Mouse (Mus musculus) cerebellum, adult (tissue): ENCODE results near the gene Slc24a2.
A peak's percentile ranks its signal among the peaks of the same experiment; 100 is the strongest.

Experiments used
- ATAC-seq: cut with Nextera tagmentation; 2 replicates; pipeline ENCODE4 v1.9.2; 2017; ENCODE audit warnings: mild to moderate bottlenecking, moderate library complexity, mixed read lengths; ENCODE audit not compliant: insufficient number of reproducible peaks, low FRiP score, low TSS enrichment

The Slc24a2 gene

GRCm38 (mm10) chr4:87126756-87127155 lies 103.5 kb downstream of the Slc24a2 start:
- ATAC-seq = no peak

GRCm38 (mm10) chr4:87119758-87120157 lies 110.5 kb downstream of the Slc24a2 start:
- ATAC-seq = no peak

DNA sequence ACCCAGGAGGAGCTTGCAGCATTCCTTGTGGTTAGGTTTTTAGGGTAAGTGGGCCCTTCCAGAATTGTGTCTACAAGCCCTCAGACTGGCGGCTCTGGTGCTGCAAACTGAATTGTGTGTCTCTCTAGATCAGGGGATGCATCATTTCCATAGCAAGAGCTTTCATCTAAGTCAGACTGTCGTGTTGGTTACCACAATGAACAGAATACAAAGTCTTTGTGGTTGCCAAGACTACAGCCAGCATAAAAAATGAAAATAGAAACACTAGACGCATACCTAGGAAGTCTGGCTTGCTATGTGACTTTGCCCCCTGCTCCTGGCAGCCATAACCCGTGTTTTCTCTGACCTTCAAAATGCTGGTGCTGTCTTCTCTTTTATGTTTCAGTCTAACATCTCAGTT lies 114.6 kb downstream of the Slc24a2 start:
- no peak for ATAC-seq

- ATAC-seq = no peak
Measured at GRCm38 (mm10) chr4:87109331-87110059, 120.8 kb downstream of the Slc24a2 start.

GRCm38 (mm10) chr4:87100936-87101335 lies 129.3 kb downstream of the Slc24a2 start:
- ATAC-seq = no peak

DNA sequence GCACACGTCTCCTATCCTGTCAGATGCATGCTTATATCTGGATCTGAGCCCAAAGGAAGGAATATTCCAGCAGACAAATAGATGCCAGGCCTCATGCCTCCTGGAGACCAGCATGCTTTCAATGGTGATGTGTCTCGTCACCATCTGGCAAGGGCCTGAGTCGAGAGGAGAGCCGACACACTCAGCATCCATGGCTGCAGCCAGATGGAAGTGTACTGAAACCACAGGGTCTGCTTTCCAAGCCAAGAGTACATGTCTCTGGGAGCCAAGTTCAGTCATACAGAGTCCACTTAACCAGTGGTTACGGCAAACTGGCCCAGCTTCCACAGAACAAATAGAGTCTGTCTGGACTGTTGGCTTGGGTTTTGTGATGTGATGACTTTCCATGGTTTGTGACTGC lies 134.1 kb downstream of the Slc24a2 start:
- ATAC-seq = 0 out of 2 replicates have a peak, but pooled peaks have one; percentile 45

- ATAC-seq = no peak
Measured at GRCm38 (mm10) chr4:87093612-87094011, 136.7 kb downstream of the Slc24a2 start.

GRCm38 (mm10) chr4:87090841-87091240 lies 139.4 kb downstream of the Slc24a2 start:
- no peak for ATAC-seq

DNA sequence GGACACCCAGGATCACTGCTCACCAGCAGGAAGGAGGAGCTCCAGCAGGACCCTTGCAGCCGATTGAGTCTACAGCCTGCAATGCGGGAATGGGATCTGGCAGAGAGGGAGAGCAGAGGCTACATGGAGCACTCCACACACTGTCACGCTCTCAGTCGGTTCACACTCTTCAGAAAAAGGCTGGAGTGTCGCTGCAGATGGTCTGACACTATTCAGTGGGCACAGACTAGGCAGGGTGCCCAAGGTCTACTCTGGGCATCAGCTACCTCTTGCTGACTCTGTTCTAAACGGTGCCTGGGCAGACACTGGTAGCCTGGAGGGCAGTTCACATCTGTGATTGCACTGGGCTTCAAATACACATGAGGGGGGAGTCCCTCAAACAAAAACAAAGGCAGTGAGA lies 141.6 kb downstream of the Slc24a2 start:
- ATAC-seq = no peak

DNA sequence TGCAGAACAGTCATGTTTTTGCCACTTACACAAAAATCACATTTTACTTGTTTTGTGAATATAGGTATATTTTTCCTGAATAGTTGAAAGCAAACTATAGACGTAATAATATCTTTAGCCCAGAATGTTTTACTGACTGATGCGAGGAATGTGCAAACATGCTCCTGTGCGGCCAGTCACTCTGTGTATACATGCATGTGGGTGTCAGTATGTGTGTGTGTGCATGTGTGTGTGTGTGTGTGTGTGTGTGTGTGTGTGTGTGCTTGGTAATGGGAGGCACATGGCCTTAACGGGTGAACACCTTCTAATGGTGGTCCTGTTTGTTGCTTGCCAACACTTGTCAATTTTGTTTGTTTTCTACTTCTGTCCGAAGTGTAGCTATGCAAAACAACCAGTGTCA lies 142.7 kb downstream of the Slc24a2 start:
- no peak for ATAC-seq

DNA sequence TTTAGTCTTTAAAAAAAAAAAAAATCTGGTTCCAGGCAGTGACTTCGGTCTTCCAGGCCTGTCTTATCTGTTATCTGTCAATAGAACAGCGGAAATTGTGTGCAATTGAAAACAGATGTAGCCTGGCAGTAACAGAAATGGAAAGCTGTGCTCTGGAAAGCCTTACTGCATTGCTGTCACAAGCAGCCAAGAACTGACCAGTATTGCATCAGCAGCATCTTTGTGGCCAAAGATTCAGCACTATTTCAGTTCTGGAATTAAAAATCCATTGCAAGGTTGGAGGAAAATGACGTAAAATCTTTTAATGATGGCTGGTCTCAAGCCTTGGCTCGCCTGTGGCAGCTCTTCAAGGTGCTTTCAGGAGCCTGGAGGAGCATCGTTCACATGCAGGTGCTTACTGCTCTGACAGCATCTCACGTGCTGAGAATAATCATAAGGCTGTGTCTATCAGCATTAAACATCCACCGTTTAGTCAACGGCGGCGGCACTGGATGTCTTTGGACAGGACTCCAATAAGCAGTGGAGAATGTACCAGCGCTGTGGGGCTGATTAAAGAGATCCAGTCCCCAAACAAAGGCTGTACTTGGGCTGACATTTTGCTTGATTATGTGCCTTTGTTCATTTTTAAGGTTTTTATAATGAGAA lies 143.2 kb downstream of the Slc24a2 start:
- no peak for ATAC-seq

GRCm38 (mm10) chr4:87081321-87081720 lies 149.0 kb downstream of the Slc24a2 start:
- ATAC-seq = no peak

GRCm38 (mm10) chr4:87079305-87079704 lies 151.0 kb downstream of the Slc24a2 start:
- ATAC-seq = no peak

DNA sequence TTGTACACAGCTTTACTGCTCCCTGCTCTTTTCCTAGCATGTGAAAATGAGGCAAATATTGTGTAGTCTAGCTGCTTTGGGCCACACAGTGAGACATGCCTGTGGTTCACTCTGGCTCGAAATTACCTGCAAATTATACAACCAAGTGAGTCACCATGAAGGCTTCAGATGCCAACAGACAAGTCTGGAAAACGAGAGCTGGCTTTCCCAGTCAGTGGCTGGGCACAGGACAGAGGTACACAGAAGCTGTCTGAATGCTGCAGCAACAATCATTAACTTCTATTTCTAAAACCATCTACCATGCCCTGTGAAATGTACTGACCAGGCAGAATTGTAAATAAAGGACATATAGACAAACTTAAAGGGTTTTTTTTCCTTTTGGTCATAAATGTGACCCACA lies 151.6 kb downstream of the Slc24a2 start:
- ATAC-seq = no peak

GRCm38 (mm10) chr4:87075761-87076160 lies 154.5 kb downstream of the Slc24a2 start:
- no peak for ATAC-seq

- ATAC-seq = no peak
Measured at GRCm38 (mm10) chr4:87068121-87068520, 162.2 kb downstream of the Slc24a2 start.

- no peak for ATAC-seq
Measured at GRCm38 (mm10) chr4:87065227-87065626, 165.1 kb downstream of the Slc24a2 start.

DNA sequence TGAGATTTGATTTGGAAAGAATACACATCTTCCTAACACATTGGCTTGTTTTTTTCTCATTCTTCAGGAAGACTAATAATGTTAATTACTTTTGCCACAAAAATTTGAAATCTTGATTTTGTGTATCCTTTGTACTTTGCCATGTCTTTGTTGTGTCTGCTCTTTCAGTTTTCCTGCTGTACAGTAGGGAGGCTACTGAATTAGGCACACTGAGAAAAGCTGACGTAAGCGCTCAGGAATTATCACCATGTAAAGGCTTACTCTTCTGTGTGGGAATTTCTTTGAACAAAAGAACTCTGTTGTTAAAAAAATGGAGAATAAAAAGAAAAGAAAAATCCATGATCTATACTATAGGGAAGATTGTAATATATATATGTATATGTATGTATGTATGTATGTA lies 165.7 kb downstream of the Slc24a2 start:
- no peak for ATAC-seq

GRCm38 (mm10) chr4:87062771-87063253 lies 167.5 kb downstream of the Slc24a2 start:
- ATAC-seq = no peak

DNA sequence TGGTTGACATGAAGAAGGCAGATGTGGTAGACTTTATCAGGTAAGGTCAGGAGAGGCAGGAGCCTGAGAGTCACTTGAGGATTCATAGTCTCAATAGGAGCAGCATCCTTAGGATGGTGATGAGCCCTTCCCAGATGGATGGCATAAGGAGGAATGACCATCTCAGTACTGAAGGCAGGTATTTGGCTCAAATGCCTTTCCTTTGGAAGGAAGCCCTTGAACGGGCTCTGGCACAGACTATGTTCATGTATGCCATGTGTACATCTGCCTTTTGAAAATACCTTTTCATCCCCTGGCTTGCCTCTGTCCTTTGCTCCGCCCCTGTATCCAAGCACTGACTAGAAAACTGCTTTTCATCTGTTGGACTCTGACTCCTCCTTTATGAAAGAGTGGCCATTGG lies 168.6 kb downstream of the Slc24a2 start:
- no peak for ATAC-seq

GRCm38 (mm10) chr4:87057572-87057971 lies 172.7 kb downstream of the Slc24a2 start:
- no peak for ATAC-seq

GRCm38 (mm10) chr4:87055768-87056167 lies 174.5 kb downstream of the Slc24a2 start:
- no peak for ATAC-seq
